Mouse (Mus musculus) spleen, adult 2 months (tissue): ENCODE measurements around the gene Rbm44.

Source experiments
- CTCF ChIP-seq: fragments of 200-500 bp; IDR thresholded peaks from 2 replicates; pipeline ENCODE4 v1.5.1; 2011; ENCODE audit warnings: mild to moderate bottlenecking, inconsistent platforms; ENCODE audit not compliant: insufficient read depth, insufficient read length, insufficient replicate concordance; ENCODE audit errors: extremely low read depth
- POLR2A ChIP-seq: fragments of 200-500 bp; IDR thresholded peaks from 2 replicates; pipeline ENCODE4 v1.6.1; 2011; ENCODE audit warnings: low read depth, low read length, inconsistent platforms

- no peak for TF ChIP-seq CTCF
- no peak for TF ChIP-seq POLR2A
Measured at GRCm38 (mm10) chr1:91211591-91212008, 66.7 kb downstream of the Rbm44 start.
